Mouse (Mus musculus) liver, embryonic 15.5 days (tissue): ENCODE measurements at regions not wholly inside any gene's neighbourhood (a gene's known extent, or its start where the extent isn't known, plus 50 kb on each side); places are given as distances from the start of the nearest gene placed in this dataset.

Experiments used
- ATAC-seq: fragments of 200-750 bp; cut with Nextera tagmentation; 2 replicates; pipeline ENCODE4 v1.8.0; 2017; ENCODE audit warnings: moderate number of reproducible peaks, mild to moderate bottlenecking, moderate library complexity; ENCODE audit not compliant: insufficient read depth
- H3K27ac ChIP-seq: fragments of 300-500 bp; sonication (generic); replicated peaks from 2 replicates; pipeline ENCODE4 v1.5.1; 2015; ENCODE audit warnings: mild to moderate bottlenecking, inconsistent platforms
- H3K27me3 ChIP-seq: fragments of 300-500 bp; sonication (generic); 2 replicates; pipeline ENCODE4 v1.6.1; 2015; ENCODE audit warnings: mild to moderate bottlenecking, inconsistent platforms
- H3K36me3 ChIP-seq: fragments of 300-500 bp; sonication (generic); replicated peaks from 2 replicates; pipeline ENCODE4 v1.6.1; 2015; ENCODE audit warnings: moderate library complexity, mild to moderate bottlenecking, inconsistent platforms
- H3K4me1 ChIP-seq: fragments of 300-500 bp; sonication (generic); replicated peaks from 2 replicates; pipeline ENCODE4 v1.6.1; 2015; ENCODE audit warnings: inconsistent platforms
- H3K4me2 ChIP-seq: fragments of 300-500 bp; sonication (generic); 2 replicates; pipeline ENCODE4 v1.6.1; 2015; ENCODE audit warnings: moderate library complexity, mild to moderate bottlenecking, inconsistent platforms
- H3K4me3 ChIP-seq: fragments of 300-500 bp; sonication (generic); replicated peaks from 2 replicates; pipeline ENCODE4 v1.5.1; 2015; ENCODE audit warnings: mild to moderate bottlenecking, inconsistent platforms
- H3K9ac ChIP-seq: fragments of 300-500 bp; sonication (generic); 2 replicates; pipeline ENCODE4 v1.6.1; 2015; ENCODE audit warnings: moderate library complexity, mild to moderate bottlenecking, inconsistent platforms
- H3K9me3 ChIP-seq: fragments of 300-500 bp; sonication (generic); replicated peaks from 2 replicates; pipeline ENCODE4 v1.6.1; 2016; ENCODE audit warnings: inconsistent platforms
- WGBS: fragments of 180-500 bp; shearing (Covaris S2); methylation state at CpG from one replicate; pipeline ENCODE4 v1.1.7; 2015; ENCODE audit warnings: mixed read lengths; ENCODE audit not compliant: insufficient replicate concordance; 5-methylcytosine and 5-hydroxymethylcytosine counted together

DNA sequence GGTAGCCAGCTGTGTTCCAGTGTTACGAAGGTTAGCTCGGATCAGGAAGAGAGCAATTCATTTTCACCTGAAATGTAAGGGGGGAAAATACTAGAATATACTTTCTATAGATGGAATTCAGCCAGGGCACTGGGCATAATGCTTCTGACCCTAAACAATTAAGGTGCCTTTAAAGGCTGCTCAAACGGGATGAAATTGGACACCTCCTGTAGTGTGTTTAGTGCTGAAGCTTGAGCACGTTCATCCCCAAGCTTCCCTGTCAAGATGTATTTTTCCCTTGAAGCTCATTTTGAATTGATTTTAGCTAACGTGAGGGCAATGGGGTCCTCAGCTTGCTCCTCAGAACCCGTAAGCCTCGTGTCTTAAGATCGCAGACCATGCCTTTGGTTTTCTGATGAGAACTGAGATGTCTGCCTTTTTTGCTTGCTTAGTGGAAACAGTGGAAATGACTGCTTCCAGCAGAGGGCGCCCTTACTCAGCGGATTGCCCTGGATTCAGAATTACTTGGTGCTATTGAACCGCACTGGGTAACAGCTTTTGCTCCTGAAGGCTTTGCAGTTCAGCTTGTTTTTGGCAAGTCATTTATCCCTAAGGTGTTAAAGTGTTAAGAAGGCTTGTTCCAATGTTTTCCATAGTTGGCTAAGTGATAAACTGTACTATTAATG lies 74.6 kb upstream of the Fermt1 start:
- H3K9ac ChIP-seq = no peak overlapping the region
- no peaks in the 10 kb centered on the region for H3K4me1 ChIP-seq
- H3K27ac ChIP-seq = no peak overlapping the region
- no peaks in the 10 kb centered on the region for H3K27me3 ChIP-seq
- H3K4me2 ChIP-seq = no peak overlapping the region
- no peak for ATAC-seq
- H3K9me3 ChIP-seq = no peaks in the 10 kb centered on the region
- WGBS = 22% methylated on average over 11 of the region's 11 CpGs
- H3K4me3 ChIP-seq = no peak overlapping the region
- H3K36me3 ChIP-seq = no peaks in the 10 kb centered on the region

DNA sequence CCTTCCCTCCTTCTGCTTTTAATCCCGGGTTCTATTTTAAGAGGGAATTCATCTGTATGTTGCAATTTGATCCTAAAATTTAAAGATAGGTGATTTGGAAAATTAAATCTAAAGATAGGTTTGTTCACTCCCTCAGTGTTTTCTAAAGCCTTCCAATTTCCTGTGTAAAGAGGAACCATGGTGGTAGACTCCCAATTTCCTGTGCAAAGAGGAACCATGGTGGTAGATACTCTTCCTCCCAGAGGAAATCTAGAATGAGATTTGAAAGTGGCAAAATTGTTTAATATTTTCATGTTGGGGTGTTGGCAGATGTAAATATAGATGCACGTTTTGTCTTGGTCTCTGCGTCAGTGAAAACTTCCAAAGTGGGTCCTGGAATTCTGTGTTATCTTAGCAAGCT lies 75.5 kb upstream of the Fermt1 start:
- Histone ChIP-seq H3K9me3 (no peaks in the 10 kb centered on the region), H3K4me3 (no peak overlapping the region), H3K9ac (no peak overlapping the region), H3K4me2 (no peak overlapping the region), H3K27me3 (no peaks in the 10 kb centered on the region), H3K27ac (no peak overlapping the region), H3K36me3 (no peaks in the 10 kb centered on the region), H3K4me1 (no peaks in the 10 kb centered on the region)
- ATAC-seq = no peak
- 32% methylated on average over 3 of the region's 3 CpGs for WGBS

GRCm38 (mm10) chr2:133027038-133027437 lies 81.3 kb upstream of the Fermt1 start:
- Histone ChIP-seq H3K4me1 (no peaks in the 10 kb centered on the region), H3K4me3 (no peak overlapping the region), H3K4me2 (no peak overlapping the region), H3K27me3 (no peaks in the 10 kb centered on the region), H3K9me3 (no peaks in the 10 kb centered on the region), H3K36me3 (no peaks in the 10 kb centered on the region), H3K27ac (no peak overlapping the region), H3K9ac (no peak overlapping the region)
- no peak for ATAC-seq
- WGBS = 62% methylated on average over 2 of the region's 2 CpGs

- no peaks in the 10 kb centered on the region for H3K9me3 ChIP-seq
- 59% methylated on average over 3 of the region's 3 CpGs for WGBS
- no peak for ATAC-seq
Observed at GRCm38 (mm10) chr2:133035421-133035820, 89.7 kb upstream of the Fermt1 start.

DNA sequence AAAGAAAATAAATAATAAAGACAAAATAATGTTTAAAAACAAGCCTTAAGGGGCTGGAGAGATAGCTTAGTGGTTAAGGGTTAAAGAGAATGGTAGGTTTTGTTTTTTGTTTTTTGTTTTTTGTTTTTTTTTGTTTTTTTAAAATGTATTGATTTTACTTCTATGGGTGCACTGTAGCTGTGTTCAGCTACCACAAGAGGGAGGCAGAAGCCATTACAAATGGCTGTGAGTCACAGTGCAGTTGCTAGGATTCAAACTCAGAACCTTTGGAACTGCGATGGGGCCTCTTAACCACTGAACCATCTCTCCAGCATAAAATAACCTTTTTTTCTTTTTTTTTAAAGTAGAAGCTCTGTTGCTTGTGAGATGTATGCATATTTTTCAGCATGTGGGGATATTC lies 95.0 kb upstream of the Fermt1 start:
- H3K4me2 ChIP-seq = no peak overlapping the region
- H3K27me3 ChIP-seq = no peaks in the 10 kb centered on the region
- no peaks in the 10 kb centered on the region for H3K9me3 ChIP-seq
- H3K4me1 ChIP-seq = no peaks in the 10 kb centered on the region
- no peaks in the 10 kb centered on the region for H3K36me3 ChIP-seq
- no peak for ATAC-seq
- no peak overlapping the region for H3K9ac ChIP-seq
- no peak overlapping the region for H3K27ac ChIP-seq
- 74% methylated on average over 1 of the region's 1 CpGs for WGBS
- no peak overlapping the region for H3K4me3 ChIP-seq

More at GRCm38 (mm10) chr2:133035421-133035820, 89.7 kb upstream of the Fermt1 start:
- Histone ChIP-seq H3K27me3 (no peaks in the 10 kb centered on the region), H3K4me3 (no peak overlapping the region), H3K9ac (no peak overlapping the region), H3K4me1 (no peaks in the 10 kb centered on the region), H3K36me3 (no peaks in the 10 kb centered on the region), H3K4me2 (no peak overlapping the region), H3K27ac (no peak overlapping the region)

- Histone ChIP-seq H3K27ac (no peak overlapping the region), H3K4me3 (no peak overlapping the region), H3K4me2 (no peak overlapping the region), H3K9me3 (no peaks in the 10 kb centered on the region), H3K9ac (no peak overlapping the region), H3K27me3 (no peaks in the 10 kb centered on the region), H3K36me3 (no peaks in the 10 kb centered on the region), H3K4me1 (no peaks in the 10 kb centered on the region)
- 72% methylated on average over 11 of the region's 11 CpGs for WGBS
- ATAC-seq = no peak
Observed at GRCm38 (mm10) chr2:133077698-133078356, 132.1 kb upstream of the Fermt1 start.

GRCm38 (mm10) chr2:133090976-133091375 lies 145.3 kb upstream of the Fermt1 start:
- Histone ChIP-seq H3K9me3 (no peaks in the 10 kb centered on the region), H3K9ac (no peak overlapping the region), H3K36me3 (no peaks in the 10 kb centered on the region), H3K27ac (no peak overlapping the region), H3K4me3 (no peak overlapping the region), H3K27me3 (no peaks in the 10 kb centered on the region), H3K4me2 (no peak overlapping the region), H3K4me1 (no peaks in the 10 kb centered on the region)
- ATAC-seq = no peak
- WGBS = 65% methylated on average over 7 of the region's 7 CpGs

- 19% methylated on average over 10 of the region's 10 CpGs for WGBS
- H3K4me2 ChIP-seq = no peak overlapping the region
- no peaks in the 10 kb centered on the region for H3K27me3 ChIP-seq
- no peak for ATAC-seq
- H3K4me1 ChIP-seq = no peaks in the 10 kb centered on the region
- no peak overlapping the region for H3K4me3 ChIP-seq
- no peaks in the 10 kb centered on the region for H3K9me3 ChIP-seq
- no peak overlapping the region for H3K27ac ChIP-seq
- no peaks in the 10 kb centered on the region for H3K36me3 ChIP-seq
- no peak overlapping the region for H3K9ac ChIP-seq
Observed at GRCm38 (mm10) chr2:133113642-133114041, 167.9 kb upstream of the Fermt1 start.

DNA sequence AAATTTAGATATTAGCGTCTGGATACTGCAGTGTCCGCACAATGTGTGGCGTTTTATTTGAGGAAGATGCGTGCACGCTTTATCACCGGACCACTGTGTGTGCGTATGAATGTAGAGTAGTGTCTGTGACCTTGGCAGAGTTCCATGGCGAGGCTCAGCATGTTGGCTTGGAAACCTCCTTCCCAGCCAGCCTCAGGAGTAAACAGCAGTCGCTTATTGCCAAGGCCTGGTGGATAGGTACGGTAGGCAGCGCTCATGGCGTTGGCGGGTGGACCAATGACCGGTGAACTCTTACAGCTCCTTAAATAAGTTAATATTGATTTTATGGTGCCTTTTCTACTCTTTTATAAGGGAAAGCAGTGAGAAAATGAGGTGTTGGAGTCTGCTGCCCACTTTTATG lies 172.9 kb upstream of the Fermt1 start:
- Histone ChIP-seq H3K4me2 (no peak overlapping the region), H3K9ac (no peak overlapping the region), H3K4me1 (no peaks in the 10 kb centered on the region), H3K36me3 (no peaks in the 10 kb centered on the region), H3K27ac (no peak overlapping the region), H3K27me3 (no peaks in the 10 kb centered on the region), H3K4me3 (no peak overlapping the region), H3K9me3 (no peaks in the 10 kb centered on the region)
- no peak for ATAC-seq
- WGBS = 78% methylated on average over 14 of the region's 14 CpGs

DNA sequence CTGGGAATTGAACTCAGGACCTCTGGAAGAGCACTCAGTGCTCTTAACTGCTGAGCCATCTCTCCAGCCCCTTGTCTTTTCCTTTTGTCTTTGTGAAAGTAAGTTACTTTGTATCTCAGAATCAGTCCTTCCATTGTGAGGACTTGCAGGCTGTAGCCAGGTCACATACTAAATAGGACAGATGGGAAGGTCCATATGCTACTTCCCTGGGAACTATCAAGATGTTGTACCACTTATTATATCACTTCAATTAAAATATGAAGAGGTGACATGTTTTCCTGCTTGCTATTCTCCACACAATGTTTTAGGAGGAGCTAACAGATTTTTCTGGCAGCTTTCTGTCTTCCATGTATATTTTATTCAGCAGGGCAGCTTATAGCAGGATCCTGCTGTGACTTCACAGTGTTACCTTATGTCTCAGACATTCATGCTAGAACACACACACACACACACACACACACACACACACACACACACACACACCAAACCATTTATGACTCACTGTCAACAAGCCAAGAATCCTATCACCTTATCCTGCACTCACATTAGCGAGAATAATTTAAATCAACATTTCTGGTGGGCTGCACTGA lies 179.6 kb upstream of the Fermt1 start:
- no peak overlapping the region for H3K9ac ChIP-seq
- no peaks in the 10 kb centered on the region for H3K4me1 ChIP-seq
- no peak for ATAC-seq
- H3K9me3 ChIP-seq = no peaks in the 10 kb centered on the region
- H3K4me3 ChIP-seq = no peak overlapping the region
- no peaks in the 10 kb centered on the region for H3K36me3 ChIP-seq
- H3K4me2 ChIP-seq = no peak overlapping the region
- no peaks in the 10 kb centered on the region for H3K27me3 ChIP-seq
- WGBS = 51% methylated on average over 1 of the region's 1 CpGs
- H3K27ac ChIP-seq = no peak overlapping the region

- Histone ChIP-seq H3K4me3 (no peak overlapping the region), H3K4me1 (no peaks in the 10 kb centered on the region), H3K9me3 (no peaks in the 10 kb centered on the region), H3K27me3 (no peaks in the 10 kb centered on the region), H3K36me3 (no peaks in the 10 kb centered on the region), H3K4me2 (no peak overlapping the region), H3K9ac (no peak overlapping the region), H3K27ac (no peak overlapping the region)
- 30% methylated on average over 3 of the region's 3 CpGs for WGBS
- no peak for ATAC-seq
Observed at GRCm38 (mm10) chr2:133134878-133135277, 189.2 kb upstream of the Fermt1 start.
